Mouse (Mus musculus): ENCODE measurements at regions not wholly inside any gene's neighbourhood (a gene's known extent, or its start where the extent isn't known, plus 50 kb on each side); places are given as distances from the start of the nearest gene placed in this dataset.

DNA sequence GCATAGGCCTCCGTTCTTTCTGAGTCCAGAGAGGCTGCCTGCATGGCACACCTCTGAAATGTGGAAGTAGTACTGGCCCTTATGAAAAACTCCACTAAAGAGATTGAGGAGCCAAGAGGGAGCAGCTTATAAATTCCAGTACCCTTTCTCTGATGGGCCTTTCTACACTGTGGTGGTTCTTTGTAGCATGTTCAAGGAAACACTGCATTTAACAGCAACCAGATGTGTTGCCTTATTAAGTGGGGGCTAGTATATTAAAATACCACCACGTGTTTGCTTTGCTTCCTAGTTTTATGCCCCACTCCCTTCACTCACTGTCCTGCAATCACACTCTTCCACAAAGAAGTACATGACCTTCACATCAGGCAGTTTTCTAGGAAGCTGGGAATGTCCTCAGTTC is 704.1 kb downstream of the Dhx35 start:
- no peak for TF ChIP-seq CTCF (IDR thresholded peaks at IDR 0.05; ENCODE audit: borderline replicate concordance, insufficient read depth, low read depth, low read length)
- no peak for TF ChIP-seq POLR2A (IDR thresholded peaks at IDR 0.05; ENCODE audit: borderline replicate concordance, insufficient read depth, low read length)
- Histone ChIP-seq H3K27me3 (ENCODE audit: control insufficient read depth, insufficient read depth, low read length) (no peaks in the 10 kb centered on the region; the same call in 1 of the 2 replicates), H3K4me3 (replicated peaks; ENCODE audit: insufficient read depth, low read depth, low read length) (no peak overlapping the region), H3K4me1 (ENCODE audit: control insufficient read depth, insufficient read depth, low read length) (no peaks in the 10 kb centered on the region), H3K27ac (ENCODE audit: insufficient read depth, low read length) (no peak overlapping the region)
- 66% methylated on average over 2 of the region's 2 CpGs for WGBS
- DNase-seq: no peak

DNA sequence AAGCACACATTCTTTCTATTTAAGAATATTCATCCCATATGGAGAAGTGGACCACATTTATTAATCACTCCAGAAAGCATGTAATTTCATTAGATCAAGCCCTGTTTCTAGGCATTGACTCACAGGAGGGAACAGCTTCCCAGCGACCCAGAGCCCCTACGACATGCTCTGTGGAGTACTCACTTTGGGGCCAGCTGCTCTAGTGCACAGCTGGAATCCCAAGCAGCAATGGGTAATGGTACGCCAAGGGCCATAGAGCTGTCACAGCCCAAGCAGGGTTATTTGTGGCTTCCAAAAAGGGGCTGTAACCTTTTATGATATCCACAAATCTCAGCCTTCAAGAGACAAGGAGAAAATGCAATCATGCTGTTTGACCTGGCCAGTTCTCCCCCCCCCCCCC is 706.4 kb downstream of the Dhx35 start:
- Histone ChIP-seq H3K27ac (ENCODE audit: insufficient read depth, low read length) (no peak overlapping the region), H3K4me3 (replicated peaks; ENCODE audit: insufficient read depth, low read depth, low read length) (no peak overlapping the region), H3K4me1 (ENCODE audit: control insufficient read depth, insufficient read depth, low read length) (no peaks in the 10 kb centered on the region), H3K27me3 (ENCODE audit: control insufficient read depth, insufficient read depth, low read length) (no peaks in the 10 kb centered on the region)
- WGBS: 30% methylated on average over 3 of the region's 3 CpGs
- TF ChIP-seq CTCF (IDR thresholded peaks at IDR 0.05; ENCODE audit: borderline replicate concordance, insufficient read depth, low read depth, low read length): no peak
- DNase-seq: no peak

DNA sequence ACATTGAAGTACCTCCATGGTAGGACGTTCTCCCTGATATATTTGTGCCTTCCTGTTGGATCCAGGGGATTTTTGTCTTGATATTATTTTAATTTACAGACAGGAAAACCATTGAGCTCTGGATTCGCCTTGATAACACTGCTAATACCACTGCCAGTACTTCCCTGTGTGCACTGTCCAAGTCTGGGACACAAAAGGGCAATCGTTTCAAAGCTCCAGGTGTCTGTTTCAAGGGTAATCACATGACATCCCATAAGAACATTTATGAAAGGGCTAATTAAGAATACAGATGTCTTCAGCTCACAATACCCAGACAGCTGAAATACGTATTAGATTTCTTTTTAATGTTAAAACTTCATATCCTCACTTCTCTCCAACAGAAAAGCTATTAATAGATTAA is 724.5 kb downstream of the Dhx35 start:
- 73% methylated on average over 4 of the region's 4 CpGs for WGBS
- no peak for DNase-seq
- TF ChIP-seq CTCF (IDR thresholded peaks at IDR 0.05; ENCODE audit: borderline replicate concordance, insufficient read depth, low read depth, low read length): no peak
- no peak for TF ChIP-seq POLR2A (IDR thresholded peaks at IDR 0.05; ENCODE audit: borderline replicate concordance, insufficient read depth, low read length)
- Histone ChIP-seq H3K4me3 (replicated peaks; ENCODE audit: insufficient read depth, low read depth, low read length) (no peak overlapping the region), H3K4me1 (ENCODE audit: control insufficient read depth, insufficient read depth, low read length) (no peaks in the 10 kb centered on the region), H3K27me3 (ENCODE audit: control insufficient read depth, insufficient read depth, low read length) (no peaks in the 10 kb centered on the region), H3K27ac (ENCODE audit: insufficient read depth, low read length) (no peak overlapping the region)

DNA sequence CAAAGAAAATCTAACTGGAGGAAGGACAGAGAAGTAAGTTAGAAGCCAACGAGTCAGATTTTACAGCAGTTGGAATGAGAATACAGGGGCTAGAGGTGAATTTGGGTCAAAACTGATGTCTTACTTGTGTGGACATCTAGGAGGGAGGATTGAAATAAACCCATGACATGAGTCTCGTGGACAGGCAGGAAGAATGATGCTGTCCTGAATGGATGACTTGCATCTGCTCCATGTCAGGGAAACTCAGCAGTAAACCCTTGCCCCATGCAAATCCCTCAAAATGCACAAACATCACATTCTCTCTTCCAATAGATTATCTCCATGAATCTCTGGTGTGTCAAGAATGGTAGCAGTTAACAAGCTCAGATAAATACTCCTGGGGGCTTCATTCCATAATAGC is 729.1 kb downstream of the Dhx35 start:
- H3K4me1 ChIP-seq (ENCODE audit: control insufficient read depth, insufficient read depth, low read length): no peaks in the 10 kb centered on the region
- no peak overlapping the region for H3K4me3 ChIP-seq (replicated peaks; ENCODE audit: insufficient read depth, low read depth, low read length)
- TF ChIP-seq CTCF (IDR thresholded peaks at IDR 0.05; ENCODE audit: borderline replicate concordance, insufficient read depth, low read depth, low read length) (no peak), POLR2A (IDR thresholded peaks at IDR 0.05; ENCODE audit: borderline replicate concordance, insufficient read depth, low read length) (no peak)
- no peaks in the 10 kb centered on the region for H3K27me3 ChIP-seq (ENCODE audit: control insufficient read depth, insufficient read depth, low read length)
- H3K27ac ChIP-seq (ENCODE audit: insufficient read depth, low read length): no peak overlapping the region
- no peak for DNase-seq
- WGBS: 79% methylated on average over 2 of the region's 2 CpGs

DNA sequence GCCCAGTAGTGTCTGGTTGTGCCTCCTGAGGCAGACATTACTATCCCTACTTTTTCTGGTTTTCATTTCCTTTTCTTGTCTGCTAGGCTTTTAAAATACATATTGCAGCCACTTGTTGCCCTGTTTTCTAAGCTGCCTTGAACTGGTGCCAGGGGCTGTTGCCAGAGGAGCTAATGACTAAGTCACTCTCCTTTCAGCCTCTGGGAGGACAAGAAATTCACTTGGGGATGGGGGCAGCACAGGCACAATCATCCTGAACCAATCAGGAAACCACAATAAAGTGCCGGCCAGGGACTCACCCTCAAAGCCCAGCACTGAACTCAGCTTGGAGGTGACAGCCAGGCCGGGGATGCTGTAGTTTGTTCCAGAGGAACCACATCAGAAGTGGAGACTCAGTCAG is 740.3 kb downstream of the Dhx35 start:
- TF ChIP-seq POLR2A (IDR thresholded peaks at IDR 0.05; ENCODE audit: borderline replicate concordance, insufficient read depth, low read length): no peak
- no peak for TF ChIP-seq CTCF (IDR thresholded peaks at IDR 0.05; ENCODE audit: borderline replicate concordance, insufficient read depth, low read depth, low read length)
- no peak for DNase-seq
- H3K27me3 ChIP-seq (ENCODE audit: control insufficient read depth, insufficient read depth, low read length): no peaks in the 10 kb centered on the region; the same call in 1 of the 2 replicates
- no peak overlapping the region for H3K4me3 ChIP-seq (replicated peaks; ENCODE audit: insufficient read depth, low read depth, low read length)
- H3K27ac ChIP-seq (ENCODE audit: insufficient read depth, low read length): no peak overlapping the region
- 21% methylated on average over 2 of the region's 2 CpGs for WGBS
- no peaks in the 10 kb centered on the region for H3K4me1 ChIP-seq (ENCODE audit: control insufficient read depth, insufficient read depth, low read length)

DNA sequence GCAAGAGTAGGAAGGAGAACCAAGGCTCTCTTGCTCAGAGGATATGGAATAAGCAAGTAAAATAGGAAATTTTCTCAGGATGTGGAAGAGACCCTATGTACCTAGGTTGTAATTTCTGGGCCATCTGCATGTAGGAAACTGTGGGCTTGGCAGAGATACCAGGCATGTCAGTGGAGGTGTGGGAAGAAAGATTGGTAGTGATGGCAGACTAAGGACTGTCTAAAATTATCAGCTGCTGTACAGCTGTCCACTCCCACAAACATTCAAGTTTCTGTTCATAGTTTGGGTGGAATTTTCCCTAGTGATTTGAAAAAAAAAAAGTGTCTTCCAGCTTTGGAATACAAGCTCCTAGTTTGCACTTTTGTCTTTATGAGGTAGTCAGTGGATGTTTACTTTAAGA is 744.7 kb downstream of the Dhx35 start:
- H3K4me1 ChIP-seq (ENCODE audit: control insufficient read depth, insufficient read depth, low read length): no peaks in the 10 kb centered on the region
- H3K4me3 ChIP-seq (replicated peaks; ENCODE audit: insufficient read depth, low read depth, low read length): no peak overlapping the region
- H3K27ac ChIP-seq (ENCODE audit: insufficient read depth, low read length): no peak overlapping the region
- H3K27me3 ChIP-seq (ENCODE audit: control insufficient read depth, insufficient read depth, low read length): no peaks in the 10 kb centered on the region; the same call in 1 of the 2 replicates
- no peak for DNase-seq
- TF ChIP-seq CTCF (IDR thresholded peaks at IDR 0.05; ENCODE audit: borderline replicate concordance, insufficient read depth, low read depth, low read length): no peak
- no peak for TF ChIP-seq POLR2A (IDR thresholded peaks at IDR 0.05; ENCODE audit: borderline replicate concordance, insufficient read depth, low read length)

DNA sequence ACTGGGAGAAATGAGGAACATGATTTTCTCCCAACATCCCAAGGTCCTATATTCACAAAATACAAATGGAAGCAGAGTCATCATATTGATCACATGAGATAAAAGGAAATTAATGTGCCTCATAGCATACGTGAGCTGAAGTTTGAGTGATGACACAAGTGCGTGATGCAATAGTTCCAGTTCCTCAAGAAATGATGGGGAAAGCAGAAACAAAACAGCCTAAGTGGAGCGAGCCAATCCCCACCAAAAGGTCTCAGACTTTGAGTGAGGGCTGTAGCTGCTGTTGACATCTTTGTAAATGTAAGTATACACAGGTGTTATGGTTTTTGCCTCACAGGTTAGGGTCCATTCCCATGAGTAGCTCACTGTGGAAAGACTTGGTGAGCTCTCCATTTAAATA is 763.0 kb downstream of the Dhx35 start:
- Histone ChIP-seq H3K4me3 (replicated peaks; ENCODE audit: insufficient read depth, low read depth, low read length) (no peak overlapping the region), H3K27ac (ENCODE audit: insufficient read depth, low read length) (no peak overlapping the region), H3K27me3 (ENCODE audit: control insufficient read depth, insufficient read depth, low read length) (no peaks in the 10 kb centered on the region), H3K4me1 (ENCODE audit: control insufficient read depth, insufficient read depth, low read length) (no peaks in the 10 kb centered on the region)
- DNase-seq: no peak
- TF ChIP-seq POLR2A (IDR thresholded peaks at IDR 0.05; ENCODE audit: borderline replicate concordance, insufficient read depth, low read length) (no peak), CTCF (IDR thresholded peaks at IDR 0.05; ENCODE audit: borderline replicate concordance, insufficient read depth, low read depth, low read length) (no peak)
- 93% methylated on average over 3 of the region's 3 CpGs for WGBS

DNA sequence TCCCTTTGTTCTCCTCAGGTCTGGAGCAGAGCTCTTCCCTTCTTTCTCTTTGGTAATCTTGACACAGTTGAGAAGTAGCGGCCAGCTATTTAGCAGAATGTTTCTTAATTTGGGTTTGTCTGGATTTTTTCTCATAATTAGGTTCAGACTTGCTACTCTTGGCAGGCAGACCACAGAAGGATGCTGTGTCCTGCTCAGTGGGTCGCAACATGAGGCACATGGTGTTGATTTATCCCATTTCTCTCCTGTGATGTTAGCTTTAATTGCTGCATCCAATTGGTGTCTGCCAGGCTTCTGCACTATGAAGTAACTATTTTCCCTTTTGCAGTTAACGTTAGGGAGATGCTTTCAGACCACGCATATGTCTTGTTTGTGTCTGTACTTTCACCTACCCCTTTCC is 768.7 kb downstream of the Gm826 start:
- H3K4me3 ChIP-seq (replicated peaks; ENCODE audit: insufficient read depth, low read depth, low read length): no peak overlapping the region
- no peaks in the 10 kb centered on the region for H3K4me1 ChIP-seq (ENCODE audit: control insufficient read depth, insufficient read depth, low read length)
- TF ChIP-seq CTCF (IDR thresholded peaks at IDR 0.05; ENCODE audit: borderline replicate concordance, insufficient read depth, low read depth, low read length): no peak
- no peak for TF ChIP-seq POLR2A (IDR thresholded peaks at IDR 0.05; ENCODE audit: borderline replicate concordance, insufficient read depth, low read length)
- no peak for DNase-seq
- H3K27ac ChIP-seq (ENCODE audit: insufficient read depth, low read length): no peak overlapping the region
- 72% methylated on average over 4 of the region's 4 CpGs for WGBS
- no peaks in the 10 kb centered on the region for H3K27me3 ChIP-seq (ENCODE audit: control insufficient read depth, insufficient read depth, low read length)
